Mouse (Mus musculus): ENCODE measurements around the gene Galk1.
"Not testable (repeated sequence)": the region's sequence is repeated elsewhere in the genome, so short reads cannot be mapped to it uniquely, and the experiment has no call there.

The Galk1 gene

DNA sequence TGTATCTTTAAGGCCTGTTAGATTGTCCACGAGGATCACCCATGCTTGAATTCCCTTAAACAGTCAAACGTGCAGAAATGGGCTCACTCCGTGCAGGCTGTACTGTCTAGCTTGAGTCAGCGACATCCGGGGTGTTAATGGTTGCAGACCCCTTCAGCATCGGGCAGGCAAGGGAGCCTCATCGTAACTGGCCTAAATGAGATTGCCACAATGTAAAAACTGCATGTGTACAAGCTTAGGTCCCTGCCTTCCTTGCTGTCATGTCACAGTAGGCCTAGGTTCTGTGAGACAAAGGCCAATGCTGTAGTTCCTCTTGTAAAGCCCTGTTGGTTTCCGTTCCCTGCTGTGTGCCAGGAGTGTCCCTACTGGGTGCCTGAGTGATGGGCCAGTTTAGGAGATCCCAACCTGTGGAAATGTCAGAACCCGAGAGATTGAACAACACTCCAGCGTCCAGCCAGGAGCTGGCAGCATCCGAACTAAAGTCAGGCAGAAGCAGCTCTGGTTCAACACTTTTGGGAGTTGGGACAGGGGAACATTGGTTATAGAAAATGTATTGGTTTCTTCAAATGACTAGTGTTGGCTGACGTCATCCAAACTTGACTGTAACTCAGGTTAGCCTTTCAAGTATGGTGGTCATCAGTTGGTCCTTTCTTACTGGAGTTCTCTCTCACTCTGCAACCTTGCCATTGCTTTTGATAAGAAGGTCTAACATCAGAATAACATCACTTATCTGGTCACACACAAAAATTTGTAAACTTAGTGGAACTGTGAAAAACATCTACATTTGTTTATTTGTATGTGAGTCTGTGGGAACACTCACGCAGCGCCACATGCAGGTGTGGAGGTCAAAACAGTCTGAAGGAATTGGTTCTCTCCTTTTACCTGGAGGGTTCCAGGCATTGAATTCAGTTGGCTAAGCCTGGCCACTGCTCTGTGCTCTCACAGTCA, 18.7 kb upstream of the Galk1 start:
- peak; percentile 28; the same call in 1 of the 2 replicates for ATAC-seq (ENCODE audit: low TSS enrichment)

- peak; percentile 94 for ATAC-seq (ENCODE audit: low TSS enrichment)
Observed at GRCm38 (mm10) chr11:116030088-116030897, 17.8 kb upstream of the Galk1 start, which contains the start of gene Unk. TSS of gene Unk (plus strand) at chr11:116030322.

GRCm38 (mm10) chr11:116029086-116029865, 16.8 kb upstream of the Galk1 start:
- ATAC-seq (ENCODE audit: low TSS enrichment) = no peak

GRCm38 (mm10) chr11:116028177-116028865, 15.8 kb upstream of the Galk1 start:
- no peak for ATAC-seq (ENCODE audit: low TSS enrichment)

- no peak for ATAC-seq (ENCODE audit: low TSS enrichment)
Observed at GRCm38 (mm10) chr11:116027756-116028155, 15.2 kb upstream of the Galk1 start, which contains the start of gene H3f3b. TSS of gene H3f3b (minus strand) at chr11:116027962.

DNA sequence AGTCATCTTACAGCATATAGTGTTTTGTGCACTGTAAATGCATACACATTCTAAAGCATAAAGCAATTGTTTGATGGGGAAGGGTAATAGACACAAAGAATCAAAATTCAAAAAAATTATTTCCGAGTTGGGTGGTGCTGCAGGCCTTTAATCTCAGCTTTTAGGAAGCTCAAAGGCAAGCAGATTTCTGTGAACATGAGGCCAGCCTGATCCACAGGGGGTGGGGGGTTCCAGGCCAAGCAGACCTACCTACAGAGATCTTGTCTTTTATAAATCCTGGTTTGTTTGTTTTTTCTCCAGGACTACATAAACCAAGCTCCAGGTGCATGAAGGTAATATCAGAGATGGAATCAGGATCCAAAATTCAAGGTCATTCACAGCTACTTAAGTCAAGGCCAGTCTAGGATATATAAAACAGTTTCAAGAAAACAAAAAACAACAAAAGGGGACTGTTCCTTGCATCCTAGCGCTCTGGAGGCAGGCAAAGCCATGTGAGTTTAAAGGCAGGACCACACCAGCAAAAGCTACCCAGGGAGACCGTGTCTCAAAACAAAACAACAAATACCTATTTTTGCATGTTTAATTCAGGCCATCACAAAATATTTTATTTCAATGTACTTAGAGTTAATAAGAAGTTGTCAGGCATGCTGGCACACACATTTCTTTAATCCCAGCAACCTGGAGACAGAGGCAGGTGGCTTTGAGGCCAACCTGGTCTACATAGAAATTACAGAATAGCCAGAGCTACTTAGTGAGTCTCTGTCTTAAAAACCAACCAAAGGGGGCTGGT, 12.7 kb upstream of the Galk1 start:
- ATAC-seq (ENCODE audit: low TSS enrichment) = no peak

DNA sequence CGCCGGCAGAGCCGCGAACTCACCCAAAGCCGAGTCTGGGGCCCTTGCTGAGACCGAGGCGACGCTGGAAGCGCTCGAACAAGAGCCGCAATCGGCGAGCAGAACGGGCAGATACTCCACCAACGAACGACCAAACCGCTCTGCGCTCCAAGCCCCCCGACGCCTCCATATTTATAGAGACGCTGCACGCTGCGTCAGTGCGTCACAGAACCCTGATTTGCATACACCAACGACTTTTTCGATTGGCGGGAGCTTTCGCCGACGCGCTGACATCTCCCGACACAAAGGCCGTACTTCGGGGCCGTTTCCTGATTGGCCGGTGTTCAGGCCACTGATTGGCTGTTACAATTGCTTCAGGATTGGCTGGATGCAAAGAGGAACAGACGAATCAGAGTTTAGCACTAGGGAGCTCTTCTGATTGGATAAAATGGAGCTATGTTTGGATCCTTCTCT, 11.9 kb upstream of the Galk1 start:
- ATAC-seq (ENCODE audit: low TSS enrichment) = peak; percentile 96

GRCm38 (mm10) chr11:116023771-116024355, 11.3 kb upstream of the Galk1 start:
- peak; percentile 67 for ATAC-seq (ENCODE audit: low TSS enrichment)

DNA sequence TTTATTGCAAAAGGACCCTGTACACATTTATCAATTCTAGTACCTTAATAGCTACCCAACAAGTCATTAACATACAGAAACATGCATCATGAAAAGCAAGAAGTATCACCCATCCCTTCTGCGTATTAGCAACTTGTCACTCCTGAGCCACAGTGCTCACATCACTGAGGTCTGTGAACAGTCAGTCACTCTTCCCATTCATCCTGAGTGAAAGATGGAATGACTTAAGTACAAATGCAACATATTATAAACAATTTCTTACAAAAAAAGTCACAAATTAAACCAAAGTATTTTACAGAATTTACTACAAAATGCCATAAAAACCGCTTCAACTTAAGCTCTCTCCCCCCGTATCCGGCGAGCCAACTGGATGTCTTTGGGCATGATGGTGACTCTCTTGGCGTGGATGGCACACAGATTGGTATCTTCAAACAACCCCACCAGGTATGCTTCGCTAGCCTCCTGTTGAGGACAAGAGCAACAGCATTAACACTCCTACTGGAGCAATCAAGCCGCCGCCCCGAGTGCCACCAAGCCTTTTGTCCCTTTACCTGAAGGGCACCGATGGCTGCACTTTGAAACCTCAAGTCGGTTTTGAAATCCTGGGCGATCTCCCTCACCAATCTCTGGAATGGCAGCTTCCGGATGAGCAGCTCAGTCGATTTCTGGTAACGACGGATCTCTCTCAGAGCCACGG, 10.7 kb upstream of the Galk1 start:
- ATAC-seq (ENCODE audit: low TSS enrichment) = not testable (repeated sequence)

DNA sequence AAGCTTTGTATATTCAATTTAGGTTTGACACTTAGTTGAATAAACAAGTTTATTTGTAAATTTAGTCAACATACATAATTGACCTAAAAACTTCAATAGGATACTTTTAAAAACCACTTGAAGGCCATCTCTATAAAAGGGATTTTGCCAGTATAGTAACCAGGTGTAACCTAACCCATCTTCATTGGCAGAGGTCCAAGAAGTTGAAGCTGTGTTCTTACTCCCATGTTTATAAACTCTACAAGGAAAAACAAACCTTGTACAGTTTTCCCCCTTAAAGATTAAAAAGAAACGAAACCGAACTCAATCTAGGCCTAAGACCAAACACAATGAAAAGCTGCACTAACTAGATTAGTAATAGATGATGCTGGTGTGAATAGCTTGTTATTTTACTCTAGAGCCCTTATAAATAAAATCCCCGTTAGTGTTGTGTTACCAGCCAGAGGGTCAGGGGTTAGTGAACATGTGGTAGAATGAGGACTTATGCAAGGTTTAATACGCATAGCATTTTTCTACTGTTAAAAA, 9.8 kb upstream of the Galk1 start:
- no peak for ATAC-seq (ENCODE audit: low TSS enrichment)

DNA sequence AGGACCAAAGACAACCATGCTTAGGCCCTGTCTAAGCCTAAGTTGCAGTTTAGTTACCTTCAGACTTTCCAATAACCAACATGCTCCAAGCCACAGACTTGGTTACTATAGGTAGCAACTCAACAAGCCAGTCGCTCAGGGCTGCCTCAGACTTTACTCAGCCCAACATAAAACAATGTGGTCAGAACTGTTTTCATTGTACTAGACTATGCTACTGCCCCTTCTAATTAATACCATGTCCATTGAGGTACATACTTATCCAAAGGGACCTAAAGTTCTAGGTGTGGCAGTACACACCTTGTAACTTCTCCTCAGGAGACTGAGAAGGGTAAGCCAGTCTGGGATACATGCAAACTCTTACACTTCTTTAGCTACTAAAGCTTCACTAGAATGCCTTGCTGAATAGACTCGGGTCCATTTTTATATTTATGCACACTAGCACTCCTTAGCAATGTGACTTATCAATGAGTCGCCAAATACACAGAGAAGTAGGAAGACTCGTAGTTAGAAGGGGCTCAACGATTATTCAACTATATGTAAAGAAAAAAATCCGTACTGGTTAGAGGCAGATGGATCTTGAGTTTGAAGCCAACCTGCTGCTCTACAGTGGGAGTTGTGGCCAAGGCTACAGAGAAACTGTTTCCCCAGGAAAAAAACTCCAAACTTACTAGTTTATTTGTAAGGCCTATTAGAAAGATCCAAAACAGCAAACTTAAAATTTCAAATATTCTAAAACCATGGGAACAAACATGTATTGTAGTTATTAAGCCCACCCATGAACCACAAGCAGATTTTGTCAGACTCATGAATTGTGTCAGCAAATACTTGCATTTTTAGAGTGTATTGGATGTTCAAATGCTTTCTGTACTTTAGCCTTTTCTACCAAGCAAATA, 9.1 kb upstream of the Galk1 start:
- ATAC-seq (ENCODE audit: low TSS enrichment) = no peak

GRCm38 (mm10) chr11:116020519-116020922, 8.0 kb upstream of the Galk1 start:
- no peak for ATAC-seq (ENCODE audit: low TSS enrichment)

- no peak for ATAC-seq (ENCODE audit: low TSS enrichment)
Observed at GRCm38 (mm10) chr11:116019976-116020411, 7.5 kb upstream of the Galk1 start.

DNA sequence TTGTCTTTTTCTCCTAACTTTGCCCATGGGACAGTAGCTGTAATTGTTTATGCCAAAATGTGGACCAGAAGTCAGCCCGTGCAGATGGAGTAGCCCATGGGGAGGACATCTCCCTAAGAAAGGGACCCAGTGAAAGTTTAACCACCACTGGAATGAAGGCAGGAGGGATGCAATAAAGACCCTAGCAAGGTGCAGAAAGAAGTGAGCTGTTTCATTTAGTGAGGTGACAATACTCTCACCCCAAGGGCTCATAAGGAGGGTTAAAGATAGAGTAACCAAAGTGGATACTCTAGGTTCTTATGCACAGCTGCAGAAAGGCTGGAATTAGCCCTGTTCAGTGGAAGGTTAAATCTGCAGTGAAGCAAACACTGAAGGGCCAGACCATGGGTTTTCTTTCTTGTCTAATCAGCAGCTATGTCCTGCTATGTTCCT, 6.9 kb upstream of the Galk1 start:
- no peak for ATAC-seq (ENCODE audit: low TSS enrichment)

DNA sequence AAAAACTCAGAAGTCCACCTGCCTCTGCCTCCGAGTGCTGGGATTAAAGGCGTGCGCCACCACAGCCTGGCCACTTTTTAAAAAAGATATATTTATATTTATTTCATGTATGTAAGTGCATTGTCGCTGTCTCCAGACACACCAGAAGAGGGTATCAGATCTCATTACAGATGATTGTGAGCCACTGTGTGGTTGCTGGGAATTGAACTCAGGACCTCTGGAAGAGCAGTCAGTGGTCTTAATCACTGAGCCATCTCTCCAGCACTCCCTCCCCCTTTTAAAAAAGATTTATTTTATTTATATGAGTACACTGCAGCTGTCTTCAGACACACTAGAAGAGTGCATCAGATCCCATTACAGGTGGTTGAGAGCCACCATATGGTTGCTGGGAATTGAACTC, 6.3 kb upstream of the Galk1 start:
- ATAC-seq (ENCODE audit: low TSS enrichment) = not testable (repeated sequence)

GRCm38 (mm10) chr11:116018106-116018505, 5.6 kb upstream of the Galk1 start:
- ATAC-seq (ENCODE audit: low TSS enrichment) = no peak

GRCm38 (mm10) chr11:116014821-116015220, 2.3 kb upstream of the Galk1 start:
- ATAC-seq (ENCODE audit: low TSS enrichment) = no peak

Measured in frontal cortex, adult (tissue).